Comparison of ENCODE assay signal across 8 mouse cellular contexts in the genomic region with DNA sequence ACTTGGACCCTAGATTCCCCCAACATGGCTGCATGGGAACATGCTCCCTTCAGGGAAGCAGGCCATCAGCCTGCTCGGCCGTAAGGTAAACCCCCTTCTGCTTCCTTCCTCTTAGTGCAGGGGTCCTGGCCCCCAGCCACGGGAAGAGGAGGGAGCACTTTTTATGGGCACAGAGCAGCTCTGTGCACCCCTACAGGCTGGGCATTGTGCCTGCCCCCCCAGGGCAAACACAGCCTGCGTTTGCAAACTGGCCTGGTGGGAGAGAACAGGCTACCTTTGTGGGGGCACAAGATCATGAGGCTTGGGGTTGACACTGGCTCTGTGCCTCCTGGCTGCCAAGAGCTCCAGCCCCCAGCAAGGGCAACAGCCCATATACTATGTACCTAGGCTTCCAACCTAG. TPM values are rescaled to one million over a fixed set of nuclear protein-coding genes. Genes with fewer than 3 reads are reported as not detected.
DNase-seq lines count a peak whose midpoint lies in the region; ATAC-seq and TF ChIP-seq lines count a peak whose summit lies in the region.

No protein-coding gene starts in this region.

- peak overlapping the region; percentile 88 for H3K4me2 ChIP-seq in lung, embryonic 16.5 days (ENCODE audit: low read depth, low read length)
- 0 out of 2 replicates have a peak overlapping the region, but pooled peaks have one; percentile 89 for H3K4me2 ChIP-seq in intestine, postnatal 0 days (replicated peaks; ENCODE audit: low read depth)
- peak overlapping the region; percentile 80 for H3K4me2 ChIP-seq in neural tube, embryonic 15.5 days

- peaks cover 46% of the 10 kb centered on the region for H3K4me1 ChIP-seq in lung, embryonic 16.5 days (replicated peaks; ENCODE audit: control insufficient read depth, insufficient read depth, low read length)
- peaks cover 14% of the 10 kb centered on the region; the same call in 1 of the 2 replicates for H3K4me1 ChIP-seq in intestine, postnatal 0 days (replicated peaks; ENCODE audit: control insufficient read depth, insufficient read depth, low read length)
- peaks cover 75% of the 10 kb centered on the region for H3K4me1 ChIP-seq in neural tube, embryonic 15.5 days

- peak overlapping the region; percentile 88; the same call in 1 of the 2 replicates for H3K4me3 ChIP-seq in lung, embryonic 16.5 days (ENCODE audit: low read length)
- no peak overlapping the region for H3K4me3 ChIP-seq in intestine, postnatal 0 days (ENCODE audit: low read depth, low read length)
- 0 out of 2 replicates have a peak overlapping the region, but pooled peaks have one; percentile 99 for H3K4me3 ChIP-seq in neural tube, embryonic 15.5 days (replicated peaks)

- 36% methylated on average over 4 of the region's 4 CpGs for WGBS in lung, embryonic 16.5 days
- 54% methylated on average over 4 of the region's 4 CpGs for WGBS in intestine, postnatal 0 days
- 28% methylated on average over 4 of the region's 4 CpGs for WGBS in neural tube, embryonic 15.5 days

- DNase-seq in gastrocnemius, postnatal 14 days, result peak; percentile 45
- no peak for DNase-seq in gastrocnemius, postnatal 36 days
- DNase-seq in lung, postnatal 10 days, result no peak
- DNase-seq in gastrocnemius, postnatal 25 days, result no peak
- DNase-seq in urinary bladder, adult 2 months (ENCODE audit: low spot score), result no peak

- no peak for TF ChIP-seq CTCF in intestine, postnatal 0 days (IDR thresholded peaks at IDR 0.05; ENCODE audit: low read depth)

- H3K9me3 ChIP-seq in lung, embryonic 16.5 days (ENCODE audit: control insufficient read depth, low read length), result no peaks in the 10 kb centered on the region
- H3K9me3 ChIP-seq in intestine, postnatal 0 days (ENCODE audit: control insufficient read depth), result no peaks in the 10 kb centered on the region
- no peaks in the 10 kb centered on the region for H3K9me3 ChIP-seq in neural tube, embryonic 15.5 days (replicated peaks)

- peak overlapping the region; percentile 99 for H3K27ac ChIP-seq in lung, embryonic 16.5 days (ENCODE audit: low read length)
- H3K27ac ChIP-seq in intestine, postnatal 0 days (ENCODE audit: low read depth, low read length), result no peak overlapping the region
- peak overlapping the region; percentile 98 for H3K27ac ChIP-seq in neural tube, embryonic 15.5 days (replicated peaks)

- peaks cover 39% of the 10 kb centered on the region for H3K36me3 ChIP-seq in lung, embryonic 16.5 days (ENCODE audit: control insufficient read depth, insufficient read depth, low read length)
- peaks cover 46% of the 10 kb centered on the region for H3K36me3 ChIP-seq in intestine, postnatal 0 days (ENCODE audit: control insufficient read depth, insufficient read depth)
- peaks cover 48% of the 10 kb centered on the region for H3K36me3 ChIP-seq in neural tube, embryonic 15.5 days

- intact Hi-C loops in gastrocnemius, postnatal 14 days (cut with DNase I; ENCODE audit: low total_unique reads), result no loop called here
- intact Hi-C loops in gastrocnemius, postnatal 36 days (cut with DNase I), result no loop called here

- no peaks in the 10 kb centered on the region for H3K27me3 ChIP-seq in lung, embryonic 16.5 days (ENCODE audit: control insufficient read depth, insufficient read depth, low read depth, low read length)
- H3K27me3 ChIP-seq in intestine, postnatal 0 days (replicated peaks; ENCODE audit: control insufficient read depth, insufficient read depth, low read length), result no peaks in the 10 kb centered on the region
- no peaks in the 10 kb centered on the region for H3K27me3 ChIP-seq in neural tube, embryonic 15.5 days (replicated peaks)

- no peak for ATAC-seq in lung, embryonic 16.5 days (ENCODE audit: low read depth)
- ATAC-seq in intestine, postnatal 0 days, result no peak
- ATAC-seq in neural tube, embryonic 15.5 days (ENCODE audit: low FRiP score), result no peak

- peak overlapping the region; percentile 92; the same call in 1 of the 2 replicates for H3K9ac ChIP-seq in lung, embryonic 16.5 days (ENCODE audit: low read length)
- no peak overlapping the region for H3K9ac ChIP-seq in intestine, postnatal 0 days (ENCODE audit: low read depth, low read length)
- 0 out of 2 replicates have a peak overlapping the region, but pooled peaks have one; percentile 100 for H3K9ac ChIP-seq in neural tube, embryonic 15.5 days (replicated peaks)

RNA-seq across cellular contexts. Expression of gene Traf4, which starts 3.4 kb away (rescaled TPM):
- total RNA-seq in gastrocnemius, postnatal 14 days (2021), result 10 to 100 TPM in 1 of 2 experiments, 1 to 10 TPM in 1; 7.6 to 10.2 TPM
- total RNA-seq in gastrocnemius, postnatal 36 days (2021), result 1 to 10 TPM; 2.2 to 3.2 TPM
- polyA plus RNA-seq in lung, embryonic 16.5 days (2015; fragmentation: Nextera tagmentation; extraction: Ambion mirVana), result 84.2 and 96.3 TPM in 2 replicates
- 30.8 and 30.9 TPM in 2 replicates for polyA plus RNA-seq in intestine, postnatal 0 days (2015; fragmentation: Nextera tagmentation; extraction: Ambion mirVana)
- polyA plus RNA-seq in neural tube, embryonic 15.5 days (2015; fragmentation: Nextera tagmentation; extraction: Ambion mirVana), result 82.1 and 85.4 TPM in 2 replicates
- total RNA-seq in gastrocnemius, postnatal 25 days (2021), result 1 to 10 TPM; 2.9 to 4.0 TPM
- polyA plus RNA-seq in urinary bladder, adult 2 months (2012; rRNA removed), result 20.4 and 26.1 TPM in 2 replicates

RNA-seq across cellular contexts. Expression of gene Nek8, which starts 14.5 kb away (rescaled TPM):
- 1 to 10 TPM; 1.4 to 2.1 TPM for total RNA-seq in gastrocnemius, postnatal 14 days (2021)
- under 1 TPM; 0.59 to 0.64 TPM for total RNA-seq in gastrocnemius, postnatal 36 days (2021)
- 20.6 and 22.3 TPM in 2 replicates for polyA plus RNA-seq in lung, embryonic 16.5 days (2015; fragmentation: Nextera tagmentation; extraction: Ambion mirVana)
- polyA plus RNA-seq in intestine, postnatal 0 days (2015; fragmentation: Nextera tagmentation; extraction: Ambion mirVana), result 5.7 and 5.8 TPM in 2 replicates
- 7.0 and 9.7 TPM in 2 replicates for polyA plus RNA-seq in neural tube, embryonic 15.5 days (2015; fragmentation: Nextera tagmentation; extraction: Ambion mirVana)
- total RNA-seq in gastrocnemius, postnatal 25 days (2021), result 1 to 10 TPM in 1 of 2 experiments, under 1 TPM in 1; 0.99 to 1.2 TPM
- 14.4 and 19.7 TPM in 2 replicates for polyA plus RNA-seq in urinary bladder, adult 2 months (2012; rRNA removed)

RNA-seq across cellular contexts. Expression of gene Tlcd1, which starts 14.5 kb away (rescaled TPM):
- 1 to 10 TPM; 3.5 to 4.4 TPM for total RNA-seq in gastrocnemius, postnatal 14 days (2021)
- total RNA-seq in gastrocnemius, postnatal 36 days (2021), result 1 to 10 TPM in 1 of 2 experiments, under 1 TPM in 1; 0.99 to 1.4 TPM
- 24.4 and 25.9 TPM in 2 replicates for polyA plus RNA-seq in lung, embryonic 16.5 days (2015; fragmentation: Nextera tagmentation; extraction: Ambion mirVana)
- polyA plus RNA-seq in intestine, postnatal 0 days (2015; fragmentation: Nextera tagmentation; extraction: Ambion mirVana), result 14.1 and 16.1 TPM in 2 replicates
- polyA plus RNA-seq in neural tube, embryonic 15.5 days (2015; fragmentation: Nextera tagmentation; extraction: Ambion mirVana), result 19.3 and 20.0 TPM in 2 replicates
- total RNA-seq in gastrocnemius, postnatal 25 days (2021), result 1 to 10 TPM; 1.9 to 2.4 TPM
- 24.1 and 33.5 TPM in 2 replicates for polyA plus RNA-seq in urinary bladder, adult 2 months (2012; rRNA removed)

RNA-seq across cellular contexts. Expression of gene Rpl23a, which starts 21.4 kb away (rescaled TPM):
- total RNA-seq in gastrocnemius, postnatal 14 days (2021), result 1,000 to 10,000 TPM; 1,019 to 1,174 TPM
- total RNA-seq in gastrocnemius, postnatal 36 days (2021), result 100 to 1,000 TPM; 644 to 813 TPM
- 1,346 and 1,426 TPM in 2 replicates for polyA plus RNA-seq in lung, embryonic 16.5 days (2015; fragmentation: Nextera tagmentation; extraction: Ambion mirVana)
- 762 and 768 TPM in 2 replicates for polyA plus RNA-seq in intestine, postnatal 0 days (2015; fragmentation: Nextera tagmentation; extraction: Ambion mirVana)
- 774 and 869 TPM in 2 replicates for polyA plus RNA-seq in neural tube, embryonic 15.5 days (2015; fragmentation: Nextera tagmentation; extraction: Ambion mirVana)
- total RNA-seq in gastrocnemius, postnatal 25 days (2021), result 100 to 1,000 TPM; 715 to 745 TPM
- 2,424 and 3,048 TPM in 2 replicates for polyA plus RNA-seq in urinary bladder, adult 2 months (2012; rRNA removed)

RNA-seq across cellular contexts. Expression of gene Rab34, which starts 26.3 kb away (rescaled TPM):
- total RNA-seq in gastrocnemius, postnatal 14 days (2021), result 10 to 100 TPM; 10.2 to 14.1 TPM
- 1 to 10 TPM; 4.2 to 4.5 TPM for total RNA-seq in gastrocnemius, postnatal 36 days (2021)
- polyA plus RNA-seq in lung, embryonic 16.5 days (2015; fragmentation: Nextera tagmentation; extraction: Ambion mirVana), result 117 and 129 TPM in 2 replicates
- 33.9 and 35.4 TPM in 2 replicates for polyA plus RNA-seq in intestine, postnatal 0 days (2015; fragmentation: Nextera tagmentation; extraction: Ambion mirVana)
- polyA plus RNA-seq in neural tube, embryonic 15.5 days (2015; fragmentation: Nextera tagmentation; extraction: Ambion mirVana), result 66.1 and 71.0 TPM in 2 replicates
- total RNA-seq in gastrocnemius, postnatal 25 days (2021), result 1 to 10 TPM; 5.0 to 7.3 TPM
- 66.7 and 79.2 TPM in 2 replicates for polyA plus RNA-seq in urinary bladder, adult 2 months (2012; rRNA removed)
